Mouse (Mus musculus) left cerebral cortex, adult 9 months (tissue): ENCODE measurements around the gene Klk1b4.

Source experiments
- DNase-seq, 2 experiments: peaks; one replicate each; pipeline ENCODE4 v3.0.0; 2022; ENCODE audit warnings: low spot score in 2 of 2

Klk1b4 gene

DNA sequence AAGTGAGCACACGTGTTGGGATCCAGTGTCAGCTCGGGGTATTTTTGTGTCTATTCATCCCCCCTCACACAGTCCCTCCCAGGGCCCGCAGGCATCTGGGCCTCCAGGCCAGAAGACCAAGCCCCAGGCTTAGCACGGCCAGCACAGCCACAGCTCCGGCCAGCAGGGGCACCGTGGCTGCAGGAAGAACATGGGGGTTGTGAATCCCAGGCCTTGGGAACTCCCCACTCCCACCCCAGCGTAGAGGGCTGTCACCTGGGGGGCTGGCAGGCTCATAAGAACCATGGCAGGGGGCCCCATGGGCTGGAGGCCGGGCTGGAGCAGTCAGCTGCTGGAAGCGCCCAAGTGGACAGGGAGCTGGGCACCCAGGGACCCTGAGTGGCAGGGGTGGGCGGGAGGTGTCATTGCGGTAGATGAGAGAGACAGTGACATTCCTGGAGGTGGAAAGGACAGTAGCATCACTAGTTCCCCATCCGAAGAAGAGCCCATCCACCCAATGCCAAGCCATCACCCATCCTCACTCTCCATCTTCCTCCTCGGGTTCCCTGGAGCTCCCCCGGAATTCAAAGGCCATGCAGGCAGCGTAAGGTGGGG, 45.9 kb downstream of the Klk1b4 start:
- no peak for DNase-seq

DNA sequence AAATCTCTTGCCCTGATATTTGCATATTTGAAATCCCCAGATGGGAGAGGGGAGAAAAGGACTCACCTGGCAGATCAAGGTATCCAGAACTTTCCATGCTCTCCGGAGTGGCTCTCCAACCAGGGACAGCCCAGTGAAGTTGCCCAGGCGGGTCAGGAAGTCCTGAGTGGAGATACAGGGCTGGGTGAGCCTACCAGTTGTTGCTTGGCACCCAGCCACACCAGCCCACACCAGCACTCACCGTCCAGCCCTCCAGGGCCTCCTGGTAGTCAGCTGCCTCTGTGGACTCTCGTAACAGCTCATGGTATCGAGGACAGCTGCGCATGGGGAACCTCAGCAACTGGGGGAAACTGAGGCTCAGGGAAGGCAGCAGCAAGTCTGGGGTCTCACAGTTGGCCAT, 47.7 kb downstream of the Klk1b4 start:
- DNase-seq: no peak

DNA sequence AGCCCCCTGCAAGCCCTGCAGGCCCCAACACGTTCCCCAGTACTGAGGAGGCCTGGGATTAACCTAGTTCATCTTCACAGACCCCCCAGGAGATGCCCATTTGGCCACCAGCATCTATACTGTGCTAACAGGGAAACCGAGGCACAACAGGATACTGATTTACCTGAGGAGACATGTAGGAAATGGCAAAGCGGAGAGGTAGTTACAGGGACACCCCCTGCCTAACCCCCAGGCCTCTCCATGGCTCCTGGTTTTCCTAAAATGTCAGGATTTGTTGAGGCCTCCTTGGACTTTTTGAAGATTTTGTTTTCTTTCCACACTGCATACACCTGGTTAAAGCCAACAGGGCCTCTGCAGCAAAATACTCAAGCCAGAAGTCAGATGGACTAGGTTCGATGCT, 50.0 kb downstream of the Klk1b4 start, which contains the start of gene Acp4:
Gene Acp4, minus strand, starts transcription at position 101 of the 400 bp plus-strand sequence.
- DNase-seq: no peak

DNA sequence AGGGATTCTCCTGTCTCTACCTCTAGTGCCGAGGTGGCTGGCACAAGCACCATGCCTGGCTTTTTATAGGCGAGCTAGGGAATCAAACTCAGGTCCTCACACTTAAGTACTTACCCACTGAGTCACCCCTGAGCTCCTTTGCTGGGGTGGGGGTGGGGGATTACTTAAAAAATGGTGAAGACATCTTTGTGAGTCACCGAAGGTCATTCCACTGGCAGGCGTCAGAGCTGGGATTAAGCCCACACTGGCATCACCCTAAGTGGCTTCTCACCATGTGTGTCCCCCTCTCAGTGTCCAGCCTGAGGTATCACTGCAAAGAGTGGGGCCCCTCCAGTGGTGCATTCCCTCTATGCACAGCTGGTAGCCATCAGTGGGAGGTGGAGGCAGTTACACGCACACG, 53.2 kb downstream of the Klk1b4 start:
- DNase-seq: no peak

DNA sequence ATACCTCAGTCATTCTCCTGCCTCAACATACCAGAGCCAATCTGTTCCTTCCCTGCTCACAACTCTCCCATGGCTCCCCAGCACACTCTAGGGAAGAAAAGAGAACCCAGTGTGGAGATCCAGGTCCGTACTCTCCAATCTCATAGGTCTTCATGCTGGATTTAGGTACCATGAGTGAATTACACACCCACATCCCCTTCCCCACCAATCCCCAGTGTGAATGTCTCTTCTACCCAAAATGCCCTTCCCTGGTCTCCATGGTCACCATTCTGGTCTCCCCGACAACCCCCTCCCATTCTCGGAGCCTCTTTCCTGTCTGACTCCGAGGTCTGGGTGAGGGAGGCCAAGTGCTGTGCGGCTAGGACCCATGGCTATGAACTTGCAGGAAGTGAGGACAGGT, 53.9 kb downstream of the Klk1b4 start, which contains the start of gene Gm15517:
Gene Gm15517, plus strand, starts transcription at position 301 of the 400 bp plus-strand sequence.
- DNase-seq: no peak
